Mouse (Mus musculus) liver, embryonic 14.5 days (tissue): ENCODE measurements around the gene Shld1. TPM values are rescaled to one million over a fixed set of nuclear protein-coding genes. Genes with fewer than 3 reads are reported as not detected.

Experiments used
- ATAC-seq: fragments of 200-750 bp; cut with Nextera tagmentation; 2 replicates; pipeline ENCODE4 v1.8.0; 2017; ENCODE audit warnings: moderate number of reproducible peaks, mild to moderate bottlenecking, moderate library complexity; ENCODE audit not compliant: insufficient read depth
- DNase-seq, 3 experiments: peaks; one replicate each; pipeline ENCODE4 v3.0.0-alpha.2; 2012 to 2013; ENCODE audit warnings: low read depth in 3 of 3, low spot score in 3 of 3
- H3K27ac ChIP-seq: fragments of 300-500 bp; sonication (generic); 2 replicates; pipeline ENCODE4 v1.5.1; 2014; ENCODE audit warnings: moderate library complexity, mild to moderate bottlenecking, control low read depth, inconsistent platforms
- H3K27me3 ChIP-seq: fragments of 300-500 bp; sonication (generic); 2 replicates; pipeline ENCODE4 v1.6.1; 2014; ENCODE audit warnings: mild to moderate bottlenecking, low read length, moderate library complexity; ENCODE audit not compliant: control insufficient read depth, insufficient read depth
- H3K36me3 ChIP-seq: fragments of 300-500 bp; sonication (generic); replicated peaks from 2 replicates; pipeline ENCODE4 v1.6.1; 2014; ENCODE audit warnings: low read depth; ENCODE audit not compliant: control insufficient read depth, insufficient read depth
- H3K4me1 ChIP-seq, 2 experiments: fragments of 200-500 bp in 1 of 2; fragments of 300-500 bp in 1 of 2; sonication (generic) in 1 of 2; replicated peaks; 2 replicates each; pipeline ENCODE4 v1.6.1; 2012 to 2014; ENCODE audit warnings: antibody characterized with exemption in 1 of 2, inconsistent platforms in 1 of 2, low read length in 1 of 2; ENCODE audit not compliant: control insufficient read depth in 2 of 2, insufficient read depth in 2 of 2
- H3K4me2 ChIP-seq: fragments of 300-500 bp; sonication (generic); 2 replicates; pipeline ENCODE4 v1.6.1; 2014; ENCODE audit warnings: low read depth, mild to moderate bottlenecking, control low read depth, moderate library complexity
- H3K4me3 ChIP-seq, 2 experiments: fragments of 200-500 bp in 1 of 2; fragments of 300-500 bp in 1 of 2; sonication (generic) in 1 of 2; 2 replicates each; pipeline ENCODE4 v1.5.1; 2012 to 2014; ENCODE audit warnings: low read depth in 2 of 2, low read length in 2 of 2, mild to moderate bottlenecking in 2 of 2, control low read depth in 1 of 2, inconsistent platforms in 1 of 2, moderate library complexity in 1 of 2; ENCODE audit not compliant: insufficient read depth in 1 of 2
- H3K9ac ChIP-seq: fragments of 300-500 bp; sonication (generic); replicated peaks from 2 replicates; pipeline ENCODE4 v1.6.1; 2014; ENCODE audit warnings: mild to moderate bottlenecking, control low read depth, moderate library complexity
- H3K9me3 ChIP-seq: fragments of 300-500 bp; sonication (generic); 2 replicates; pipeline ENCODE4 v1.6.1; 2016; ENCODE audit warnings: low read length, mixed read lengths; ENCODE audit not compliant: control insufficient read depth
- CTCF ChIP-seq: IDR thresholded peaks from 2 replicates; pipeline ENCODE4 v1.5.1; 2016; ENCODE audit warnings: antibody characterized with exemption, low read depth, control low read depth
- EP300 ChIP-seq: IDR thresholded peaks from 2 replicates; pipeline ENCODE4 v1.6.1; 2016; ENCODE audit warnings: antibody characterized with exemption, low read depth
- WGBS: fragments of 180-500 bp; shearing (Covaris S2); extraction: QIAGEN DNeasy Blood & Tissue Kit; methylation state at CpG from one replicate; pipeline ENCODE4 v1.1.7; 2014; ENCODE audit not compliant: insufficient replicate concordance; 5-methylcytosine and 5-hydroxymethylcytosine counted together
- polyA plus RNA-seq, 2 experiments: library from polyadenylated mRNA; depleted of rRNA in 1 of 2; stranded (reverse) in 1 of 2; unstranded in 1 of 2; fragments of >200 nt; fragmentation: Nextera tagmentation in 1 of 2; extraction: Ambion mirVana in 1 of 2; gene quantifications; 2 replicates each; pipeline versions ENCODE4 v1.2.1 to v1.2.3; 2012 to 2014

The Shld1 gene
- polyA plus RNA-seq, 2 experiments: 6.3 to 10.1 TPM

DNA sequence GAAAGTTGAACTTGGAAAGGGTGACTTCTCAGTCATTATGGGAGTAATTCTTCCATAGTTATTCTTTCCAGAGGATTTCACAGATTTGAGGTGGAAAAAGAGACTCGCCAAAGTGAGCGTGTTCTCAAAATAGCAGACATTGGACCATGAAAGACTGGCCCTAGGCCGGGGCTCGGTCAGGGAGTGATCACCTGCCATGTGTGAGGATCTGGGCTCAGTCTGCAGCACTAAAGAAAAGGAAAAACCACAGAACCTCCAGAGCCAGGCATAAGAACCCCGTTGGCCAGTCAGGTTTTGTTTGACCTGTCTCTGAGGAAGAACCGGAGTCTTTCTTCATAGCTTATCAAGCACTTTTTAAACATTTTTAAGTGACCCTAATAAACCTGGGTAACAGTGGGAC lies 97.3 kb downstream of the Shld1 start:
- Histone ChIP-seq H3K9ac (no peak overlapping the region), H3K9me3 (no peaks in the 10 kb centered on the region), H3K36me3 (no peaks in the 10 kb centered on the region), H3K4me3 (no peak overlapping the region), H3K4me1 (no peaks in the 10 kb centered on the region), H3K4me2 (no peak overlapping the region), H3K27me3 (peaks cover 11% of the 10 kb centered on the region), H3K27ac (no peak overlapping the region)
- DNase-seq (no peak), ATAC-seq (no peak)
- TF ChIP-seq CTCF (no peak), EP300 (no peak)
- 59% methylated on average over 6 of the region's 6 CpGs for WGBS

DNA sequence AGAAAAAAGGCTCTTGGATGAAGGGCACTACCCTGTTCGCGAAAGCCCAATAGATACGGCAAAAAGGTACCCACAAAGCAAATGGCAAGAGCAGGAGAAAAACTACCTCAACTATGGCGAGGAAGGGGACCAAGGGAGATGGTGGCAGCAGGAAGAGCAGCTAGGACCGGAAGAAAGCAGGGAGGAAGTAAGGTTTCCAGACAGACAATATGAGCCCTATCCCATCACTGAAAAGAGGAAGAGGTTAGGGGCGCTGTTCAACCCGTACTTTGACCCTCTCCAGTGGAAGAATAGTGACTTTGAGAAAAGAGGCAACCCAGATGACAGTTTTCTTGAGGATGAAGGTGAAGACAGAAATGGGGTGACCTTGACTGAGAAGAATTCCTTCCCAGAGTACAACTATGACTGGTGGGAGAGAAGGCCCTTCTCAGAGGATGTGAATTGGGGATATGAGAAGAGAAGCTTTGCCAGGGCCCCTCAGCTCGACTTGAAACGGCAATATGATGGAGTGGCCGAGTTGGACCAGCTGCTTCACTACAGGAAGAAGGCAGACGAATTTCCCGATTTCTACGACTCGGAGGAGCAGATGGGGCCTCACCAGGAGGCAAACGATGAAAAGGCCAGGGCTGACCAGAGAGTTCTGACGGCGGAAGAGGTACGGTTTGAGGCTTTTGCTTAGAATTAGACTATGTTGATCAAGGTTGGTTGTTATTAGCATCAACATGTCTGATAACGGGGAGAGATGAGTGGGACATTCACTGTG lies 106.9 kb downstream of the Shld1 start:
- no peak for DNase-seq
- no peaks in the 10 kb centered on the region for H3K36me3 ChIP-seq
- ATAC-seq: no peak

DNA sequence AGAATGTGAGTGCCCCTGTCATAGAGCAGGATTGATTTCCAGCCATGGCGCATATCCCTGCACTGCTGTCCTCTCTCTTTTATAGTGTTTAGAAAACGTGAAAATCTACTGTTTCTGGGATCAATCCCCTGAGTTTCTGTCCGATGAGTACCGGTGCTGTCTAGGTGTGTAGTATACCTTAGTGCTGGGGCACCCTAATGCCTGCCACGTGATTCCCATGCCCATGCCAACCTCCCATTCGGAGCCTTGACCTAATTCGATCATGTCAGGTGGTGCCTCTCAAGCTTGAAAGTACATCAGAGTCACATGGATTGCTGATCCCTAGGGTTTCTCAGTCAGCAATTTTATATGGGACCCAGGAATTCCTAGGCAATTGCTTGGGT lies 107.5 kb downstream of the Shld1 start:
- no peak overlapping the region for H3K4me2 ChIP-seq
- TF ChIP-seq CTCF (no peak), EP300 (no peak)
- ATAC-seq (no peak), DNase-seq (no peak)
- no peak overlapping the region for H3K27ac ChIP-seq
- WGBS: 68% methylated on average over 7 of the region's 7 CpGs
- H3K27me3 ChIP-seq: no peaks in the 10 kb centered on the region
- H3K9me3 ChIP-seq: no peaks in the 10 kb centered on the region
- no peak overlapping the region for H3K4me3 ChIP-seq
- H3K4me1 ChIP-seq: no peaks in the 10 kb centered on the region
- no peak overlapping the region for H3K9ac ChIP-seq
- H3K36me3 ChIP-seq: no peaks in the 10 kb centered on the region

More for the DNA sequence above, 106.9 kb downstream of the Shld1 start:
- Histone ChIP-seq H3K4me1 (no peaks in the 10 kb centered on the region), H3K4me3 (no peak overlapping the region), H3K27ac (no peak overlapping the region), H3K9ac (no peak overlapping the region), H3K27me3 (no peaks in the 10 kb centered on the region), H3K9me3 (no peaks in the 10 kb centered on the region), H3K4me2 (no peak overlapping the region)
- 59% methylated on average over 19 of the region's 19 CpGs for WGBS
- no peak for TF ChIP-seq CTCF
- TF ChIP-seq EP300: no peak

Other genes with a start within 250 kb of the Shld1 start
- gene Gpcpd1, start 99.2 kb upstream of the Shld1 start, polyA plus RNA-seq (2012; rRNA removed): 20.6 and 31.0 TPM in 2 replicates
- gene Gpcpd1, start 99.2 kb upstream of the Shld1 start, polyA plus RNA-seq (2014; fragmentation: Nextera tagmentation; extraction: Ambion mirVana): 67.7 and 78.4 TPM in 2 replicates
- gene Chgb, start 94.3 kb downstream of the Shld1 start, polyA plus RNA-seq (2012; rRNA removed): 0.04 and 0.09 TPM in 2 replicates
- gene Chgb, start 94.3 kb downstream of the Shld1 start, polyA plus RNA-seq (2014; fragmentation: Nextera tagmentation; extraction: Ambion mirVana): 0.09 TPM in 1 of 2 replicates, not detected in the other
- 5.4 and 8.3 TPM in 2 replicates for gene Trmt6, start 129.1 kb downstream of the Shld1 start, polyA plus RNA-seq (2012; rRNA removed)
- gene Trmt6, start 129.1 kb downstream of the Shld1 start, polyA plus RNA-seq (2014; fragmentation: Nextera tagmentation; extraction: Ambion mirVana): 14.1 and 18.5 TPM in 2 replicates
- 2.8 and 4.5 TPM in 2 replicates for gene Mcm8, start 129.2 kb downstream of the Shld1 start, polyA plus RNA-seq (2012; rRNA removed)
- 6.9 and 7.5 TPM in 2 replicates for gene Mcm8, start 129.2 kb downstream of the Shld1 start, polyA plus RNA-seq (2014; fragmentation: Nextera tagmentation; extraction: Ambion mirVana)
- 8.9 and 10.1 TPM in 2 replicates for gene Crls1, start 159.7 kb downstream of the Shld1 start, polyA plus RNA-seq (2012; rRNA removed)
- gene Crls1, start 159.7 kb downstream of the Shld1 start, polyA plus RNA-seq (2014; fragmentation: Nextera tagmentation; extraction: Ambion mirVana): 9.0 and 14.3 TPM in 2 replicates
- 0.36 and 0.39 TPM in 2 replicates for gene Lrrn4, start 194.0 kb downstream of the Shld1 start, polyA plus RNA-seq (2012; rRNA removed)
- 0.67 and 0.72 TPM in 2 replicates for gene Lrrn4, start 194.0 kb downstream of the Shld1 start, polyA plus RNA-seq (2014; fragmentation: Nextera tagmentation; extraction: Ambion mirVana)